Mouse (Mus musculus) heart, embryonic 14.5 days (tissue): Measurements from ENCODE around the gene Fer1l5. TPM values are rescaled to one million over a fixed set of nuclear protein-coding genes. Genes with fewer than 3 reads are reported as not detected.
A peak's percentile ranks its signal among the peaks of the same experiment; 100 is the strongest.

Source experiments
- ATAC-seq: fragments of 200-750 bp; cut with Nextera tagmentation; 2 replicates; pipeline ENCODE4 v1.8.0; 2017; ENCODE audit warnings: low read depth, moderate TSS enrichment; ENCODE audit not compliant: insufficient number of reproducible peaks, insufficient read depth, low FRiP score
- H3K27ac ChIP-seq, 2 experiments: fragments of 200-500 bp in 1 of 2; fragments of 300-500 bp in 1 of 2; sonication (generic) in 1 of 2; replicated peaks in 1 of 2; 2 replicates each; pipeline ENCODE4 v1.5.1; 2012 to 2014; ENCODE audit warnings: low read depth in 2 of 2, low read length in 2 of 2, control low read depth in 1 of 2, mild to moderate bottlenecking in 1 of 2, mixed read lengths in 1 of 2; ENCODE audit not compliant: control insufficient read depth in 1 of 2, insufficient read depth in 1 of 2
- H3K27me3 ChIP-seq: fragments of 300-500 bp; sonication (generic); 2 replicates; pipeline ENCODE4 v1.6.1; 2014; ENCODE audit warnings: mild to moderate bottlenecking, low read length, control low read depth; ENCODE audit not compliant: control insufficient read depth, insufficient read depth
- H3K36me3 ChIP-seq: fragments of 300-500 bp; sonication (generic); 2 replicates; pipeline ENCODE4 v1.6.1; 2014; ENCODE audit warnings: mild to moderate bottlenecking, control low read depth, low read length, mixed read lengths; ENCODE audit not compliant: control insufficient read depth, insufficient read depth
- H3K4me1 ChIP-seq, 2 experiments: fragments of 200-500 bp in 1 of 2; fragments of 300-500 bp in 1 of 2; sonication (generic) in 1 of 2; 2 replicates each; pipeline ENCODE4 v1.6.1; 2012 to 2014; ENCODE audit warnings: low read length in 2 of 2, control low read depth in 1 of 2, mixed read lengths in 1 of 2; ENCODE audit not compliant: control insufficient read depth in 2 of 2, insufficient read depth in 2 of 2
- H3K4me2 ChIP-seq: fragments of 300-500 bp; sonication (generic); 2 replicates; pipeline ENCODE4 v1.6.1; 2014; ENCODE audit warnings: mild to moderate bottlenecking, low read length
- H3K4me3 ChIP-seq, 2 experiments: fragments of 200-500 bp in 1 of 2; fragments of 300-500 bp in 1 of 2; sonication (generic) in 1 of 2; 2 replicates each; pipeline ENCODE4 v1.5.1; 2012 to 2014; ENCODE audit warnings: low read length in 2 of 2, mild to moderate bottlenecking in 2 of 2, control low read depth in 1 of 2, low read depth in 1 of 2, moderate library complexity in 1 of 2; ENCODE audit not compliant: control insufficient read depth in 1 of 2, insufficient read depth in 1 of 2
- H3K9ac ChIP-seq: fragments of 300-500 bp; sonication (generic); 2 replicates; pipeline ENCODE4 v1.6.1; 2014; ENCODE audit warnings: mild to moderate bottlenecking, low read length
- H3K9me3 ChIP-seq: fragments of 300-500 bp; sonication (generic); 2 replicates; pipeline ENCODE4 v1.6.1; 2016; ENCODE audit warnings: low read length, control low read depth; ENCODE audit not compliant: control insufficient read depth
- WGBS: fragments of 180-500 bp; shearing (Covaris S2); extraction: QIAGEN DNeasy Blood & Tissue Kit; methylation state at CpG from one replicate; pipeline ENCODE4 v1.1.7; 2014; 5-methylcytosine and 5-hydroxymethylcytosine counted together
- polyA plus RNA-seq: library from polyadenylated mRNA; unstranded; fragments of >200 nt; fragmentation: Nextera tagmentation; extraction: Ambion mirVana; gene quantifications from 2 replicates; pipeline ENCODE4 v1.2.1, GENCODE M21; 2014

The Fer1l5 gene
- 0.61 and 0.63 TPM in 2 replicates for polyA plus RNA-seq

GRCm38 (mm10) chr1:36371934-36372845 is at the start of gene Fer1l5:
TSS of gene Fer1l5 (plus strand) at chr1:36372291.
- no peak for ATAC-seq
- H3K9ac ChIP-seq, result no peak within 1 kb of the TSS
- WGBS, result 57% methylated on average over 10 of the region's 10 CpGs
- peaks cover 4% of the 10 kb centered on the region for H3K36me3 ChIP-seq
- no peak within 1 kb of the TSS for H3K4me3 ChIP-seq
- no peak within 1 kb of the TSS for H3K4me2 ChIP-seq
- H3K4me1 ChIP-seq, result peaks cover 4 to 10% of the 10 kb centered on the region in 2 experiments; a peak in 3 of 4 replicates
- no peaks in the 10 kb centered on the region for H3K9me3 ChIP-seq
- H3K27ac ChIP-seq, result no peak within 1 kb of the TSS
- no peaks in the 10 kb centered on the region for H3K27me3 ChIP-seq

GRCm38 (mm10) chr1:36323076-36323475 is 49.0 kb upstream of the Fer1l5 start:
- peaks cover 48% of the 10 kb centered on the region for H3K36me3 ChIP-seq
- peaks cover 4 to 13% of the 10 kb centered on the region in 2 experiments; a peak in 1 of 4 replicates for H3K4me1 ChIP-seq
- no peak overlapping the region for H3K4me3 ChIP-seq
- ATAC-seq, result no peak
- no peak overlapping the region for H3K27ac ChIP-seq
- H3K4me2 ChIP-seq, result no peak overlapping the region
- H3K27me3 ChIP-seq, result no peaks in the 10 kb centered on the region
- H3K9me3 ChIP-seq, result no peaks in the 10 kb centered on the region
- H3K9ac ChIP-seq, result no peak overlapping the region; the same call in 1 of the 2 replicates
- WGBS, result 57% methylated on average over 9 of the region's 9 CpGs

DNA sequence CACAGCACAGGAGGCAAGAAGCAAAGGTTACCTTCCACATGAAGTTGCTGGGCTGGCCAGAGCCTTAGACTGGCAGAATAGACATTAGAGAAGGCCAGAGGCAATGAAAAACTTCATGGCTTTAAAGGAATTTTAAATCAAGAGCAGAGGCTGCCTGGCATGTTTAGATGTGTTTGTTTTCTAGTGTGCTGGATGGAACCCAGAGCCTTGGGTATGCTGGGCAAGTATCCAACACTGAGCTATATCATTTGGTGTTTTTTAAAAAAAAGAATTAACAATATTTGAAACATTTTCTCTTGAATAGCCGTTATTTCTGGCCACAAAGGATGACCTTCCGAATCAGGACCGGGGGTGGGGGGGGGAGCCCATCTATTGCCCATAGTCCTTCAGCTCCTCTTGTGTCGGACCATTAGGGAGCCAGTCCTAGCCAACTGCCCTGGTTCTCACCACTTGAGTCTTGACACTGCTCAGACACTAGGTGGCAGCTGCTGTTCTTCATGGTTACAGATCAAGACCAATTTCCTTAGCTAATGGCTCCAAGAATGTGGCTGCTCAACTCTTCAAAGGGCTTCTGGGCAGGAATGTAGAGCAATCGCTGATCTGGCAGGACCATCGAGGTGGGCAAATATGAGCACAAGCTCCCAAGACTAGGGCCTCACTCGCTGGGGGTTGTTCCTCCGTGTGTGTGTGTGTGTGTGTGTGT is 48.2 kb upstream of the Fer1l5 start:
- Histone ChIP-seq H3K9ac (no peak overlapping the region), H3K4me3 (no peak overlapping the region), H3K27me3 (no peaks in the 10 kb centered on the region), H3K27ac (no peak overlapping the region), H3K4me2 (no peak overlapping the region), H3K36me3 (peaks cover 40% of the 10 kb centered on the region), H3K4me1 (peaks cover 4 to 16% of the 10 kb centered on the region in 2 experiments; a peak in 2 of 4 replicates), H3K9me3 (no peaks in the 10 kb centered on the region)
- WGBS, result 34% methylated on average over 8 of the region's 8 CpGs
- ATAC-seq, result peak; percentile 25; the same call in 1 of the 2 replicates

GRCm38 (mm10) chr1:36325900-36326321 is 46.2 kb upstream of the Fer1l5 start:
- no peak overlapping the region for H3K4me2 ChIP-seq
- H3K9me3 ChIP-seq, result no peaks in the 10 kb centered on the region
- no peak overlapping the region for H3K9ac ChIP-seq
- H3K4me1 ChIP-seq, result peaks cover 4 to 21% of the 10 kb centered on the region in 2 experiments; a peak in 2 of 4 replicates
- peaks cover 30% of the 10 kb centered on the region for H3K36me3 ChIP-seq
- no peak overlapping the region for H3K4me3 ChIP-seq
- ATAC-seq, result no peak
- WGBS, result 85% methylated on average over 2 of the region's 2 CpGs
- no peaks in the 10 kb centered on the region for H3K27me3 ChIP-seq
- H3K27ac ChIP-seq, result no peak overlapping the region

DNA sequence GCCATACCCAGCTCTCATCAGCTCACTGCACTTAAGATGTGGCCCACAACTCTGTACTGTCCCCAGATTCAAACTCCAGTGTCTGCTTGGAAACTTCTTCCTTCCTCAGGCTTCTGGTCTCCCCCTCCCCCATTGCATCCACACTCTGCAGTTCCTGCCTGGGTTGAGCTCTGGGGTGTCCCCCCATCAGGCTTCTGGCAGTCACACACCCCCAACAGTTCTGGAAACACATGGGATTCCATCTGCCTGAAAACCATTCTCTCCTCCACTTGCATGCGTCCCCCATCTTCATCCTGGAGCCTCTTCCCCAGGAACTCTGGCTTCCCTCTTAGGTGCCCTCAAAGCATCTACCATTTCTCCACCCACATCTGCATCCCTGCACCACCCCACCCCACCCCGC is 45.3 kb upstream of the Fer1l5 start:
- 88% methylated on average over 2 of the region's 2 CpGs for WGBS
- H3K4me1 ChIP-seq, result peaks cover 4 to 21% of the 10 kb centered on the region in 2 experiments; a peak in 2 of 4 replicates
- H3K27me3 ChIP-seq, result no peaks in the 10 kb centered on the region
- H3K36me3 ChIP-seq, result peaks cover 31% of the 10 kb centered on the region
- H3K9ac ChIP-seq, result no peak overlapping the region
- no peak overlapping the region for H3K4me2 ChIP-seq
- no peak overlapping the region for H3K4me3 ChIP-seq
- ATAC-seq, result no peak
- H3K27ac ChIP-seq, result no peak overlapping the region
- no peaks in the 10 kb centered on the region for H3K9me3 ChIP-seq

DNA sequence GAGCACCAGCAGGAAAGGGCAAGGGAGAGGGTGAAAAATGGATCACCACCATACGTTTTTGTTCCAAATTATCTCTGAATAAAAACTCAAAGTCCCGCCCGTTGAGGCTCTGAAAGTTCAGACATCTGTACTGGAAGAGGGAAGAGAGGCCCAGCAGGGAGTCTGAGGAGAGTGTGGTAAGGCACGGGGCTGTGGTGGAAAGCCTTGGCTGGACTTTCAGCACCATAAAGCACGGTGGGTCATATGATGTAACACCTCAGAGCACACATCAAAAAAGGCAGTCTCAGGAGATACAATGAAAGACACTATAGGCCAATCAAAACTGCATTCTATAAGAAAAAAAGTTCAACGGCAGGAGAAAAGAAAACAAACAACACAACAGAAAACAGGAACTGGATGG is 40.3 kb upstream of the Fer1l5 start:
- H3K27me3 ChIP-seq, result no peaks in the 10 kb centered on the region
- H3K9ac ChIP-seq, result no peak overlapping the region
- H3K36me3 ChIP-seq, result peaks cover 54% of the 10 kb centered on the region
- no peaks in the 10 kb centered on the region for H3K9me3 ChIP-seq
- H3K4me3 ChIP-seq, result no peak overlapping the region
- H3K4me1 ChIP-seq, result peaks cover 5 to 20% of the 10 kb centered on the region in 2 experiments
- H3K27ac ChIP-seq, result no peak overlapping the region
- WGBS, result 75% methylated on average over 6 of the region's 6 CpGs
- no peak for ATAC-seq
- no peak overlapping the region for H3K4me2 ChIP-seq

- H3K4me3 ChIP-seq, result no peak overlapping the region
- no peaks in the 10 kb centered on the region for H3K27me3 ChIP-seq
- H3K9me3 ChIP-seq, result no peaks in the 10 kb centered on the region
- H3K27ac ChIP-seq, result peak overlapping the region; percentile 22 to 59; a peak in 3 of 4 replicates
- ATAC-seq, result no peak
- peaks cover 61% of the 10 kb centered on the region for H3K36me3 ChIP-seq
- WGBS, result 72% methylated on average over 14 of the region's 14 CpGs
- no peak overlapping the region for H3K9ac ChIP-seq
- H3K4me2 ChIP-seq, result no peak overlapping the region
- peaks cover 5 to 20% of the 10 kb centered on the region in 2 experiments for H3K4me1 ChIP-seq
These were observed 38.9 kb upstream of the Fer1l5 start for GRCm38 (mm10) chr1:36332955-36333887.
